Mouse (Mus musculus) forebrain, embryonic 16.5 days (tissue): ENCODE results near the gene Npffr2. TPM values are rescaled to one million over a fixed set of nuclear protein-coding genes. Genes with fewer than 3 reads are reported as not detected.
A peak's percentile ranks its signal among the peaks of the same experiment; 100 is the strongest.

Experiments
- ATAC-seq: fragments of 200-750 bp; cut with Nextera tagmentation; 2 replicates; pipeline ENCODE4 v1.8.0; 2017; ENCODE audit warnings: mild to moderate bottlenecking, moderate library complexity
- H3K27ac ChIP-seq: fragments of 300-500 bp; sonication (generic); 2 replicates; pipeline ENCODE4 v1.5.1; 2014; ENCODE audit warnings: low read length, control low read depth
- H3K27me3 ChIP-seq: fragments of 300-500 bp; sonication (generic); replicated peaks from 2 replicates; pipeline ENCODE4 v1.6.1; 2014; ENCODE audit warnings: low read length; ENCODE audit not compliant: control insufficient read depth, insufficient read depth
- H3K36me3 ChIP-seq: fragments of 300-500 bp; sonication (generic); 2 replicates; pipeline ENCODE4 v1.6.1; 2014; ENCODE audit not compliant: control insufficient read depth, insufficient read depth
- H3K4me1 ChIP-seq: fragments of 300-500 bp; sonication (generic); replicated peaks from 2 replicates; pipeline ENCODE4 v1.6.1; 2014; ENCODE audit warnings: low read length; ENCODE audit not compliant: control insufficient read depth, insufficient read depth
- H3K4me2 ChIP-seq: fragments of 300-500 bp; sonication (generic); 2 replicates; pipeline ENCODE4 v1.6.1; 2014; ENCODE audit warnings: mild to moderate bottlenecking, low read length, control low read depth
- H3K4me3 ChIP-seq: fragments of 300-500 bp; sonication (generic); replicated peaks from 2 replicates; pipeline ENCODE4 v1.5.1; 2014; ENCODE audit warnings: mild to moderate bottlenecking, low read length, control low read depth
- H3K9ac ChIP-seq: fragments of 300-500 bp; sonication (generic); replicated peaks from 2 replicates; pipeline ENCODE4 v1.6.1; 2014; ENCODE audit warnings: low read depth, low read length, control low read depth
- H3K9me3 ChIP-seq: fragments of 300-500 bp; sonication (generic); 2 replicates; pipeline ENCODE4 v1.6.1; 2016; ENCODE audit warnings: low read length; ENCODE audit not compliant: control insufficient read depth
- WGBS: fragments of 180-500 bp; shearing (Covaris S2); extraction: QIAGEN DNeasy Blood & Tissue Kit; methylation state at CpG from one replicate; pipeline ENCODE4 v1.1.7; 2014; 5-methylcytosine and 5-hydroxymethylcytosine counted together
- polyA plus RNA-seq: library from polyadenylated mRNA; unstranded; fragments of >200 nt; fragmentation: Nextera tagmentation; extraction: Ambion mirVana; gene quantifications from 2 replicates; pipeline ENCODE4 v1.2.1, GENCODE M21; 2015

The Npffr2 gene
- not detected in 2 replicates for polyA plus RNA-seq

DNA sequence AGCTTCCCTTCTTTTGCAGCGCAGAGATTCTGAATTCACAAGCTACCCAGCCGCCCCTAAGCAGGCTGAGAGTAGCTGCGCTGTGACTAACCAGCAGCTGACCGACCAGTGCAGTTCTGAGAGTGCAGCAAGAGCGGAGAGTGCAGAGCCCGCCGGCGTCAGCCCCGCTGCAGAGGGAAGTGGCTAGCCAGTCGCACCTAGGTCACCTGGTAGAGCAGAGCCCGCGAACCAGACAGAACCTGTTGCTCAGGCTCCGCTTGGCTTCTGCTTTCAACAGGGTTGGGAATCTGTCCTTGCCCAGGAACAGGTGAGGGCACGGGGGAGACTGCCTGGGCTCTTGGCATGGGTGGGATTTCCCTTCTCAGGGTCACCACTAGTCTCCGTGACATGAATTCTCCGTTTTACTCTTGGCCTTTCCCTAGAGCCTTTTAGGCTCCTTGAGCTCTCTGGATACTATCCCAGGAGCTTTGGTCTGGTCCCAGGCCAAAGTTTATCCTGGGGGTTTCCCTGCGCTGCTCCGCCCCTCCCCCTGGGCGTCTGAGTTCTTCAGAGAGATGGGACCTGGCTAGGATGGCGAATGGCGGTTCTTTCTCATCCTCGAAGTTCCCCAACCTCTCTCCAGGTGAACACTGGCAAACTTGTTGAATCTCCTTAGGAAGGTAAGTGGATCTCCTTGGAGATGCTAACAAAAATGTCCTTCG is at the start of gene Npffr2:
Gene Npffr2, plus strand, starts transcription at position 552 of the 701 bp plus-strand sequence.
- peak; percentile 94 for ATAC-seq
- Histone ChIP-seq H3K36me3 (no peaks in the 10 kb centered on the region), H3K4me2 (peak within 1 kb of the TSS; percentile 78), H3K27ac (no peak within 1 kb of the TSS), H3K4me3 (peak within 1 kb of the TSS; percentile 42), H3K9ac (peak within 1 kb of the TSS; percentile 47), H3K4me1 (peaks cover 12% of the 10 kb centered on the region), H3K9me3 (no peaks in the 10 kb centered on the region), H3K27me3 (no peaks in the 10 kb centered on the region)
- WGBS = 4% methylated on average over 23 of the region's 23 CpGs

DNA sequence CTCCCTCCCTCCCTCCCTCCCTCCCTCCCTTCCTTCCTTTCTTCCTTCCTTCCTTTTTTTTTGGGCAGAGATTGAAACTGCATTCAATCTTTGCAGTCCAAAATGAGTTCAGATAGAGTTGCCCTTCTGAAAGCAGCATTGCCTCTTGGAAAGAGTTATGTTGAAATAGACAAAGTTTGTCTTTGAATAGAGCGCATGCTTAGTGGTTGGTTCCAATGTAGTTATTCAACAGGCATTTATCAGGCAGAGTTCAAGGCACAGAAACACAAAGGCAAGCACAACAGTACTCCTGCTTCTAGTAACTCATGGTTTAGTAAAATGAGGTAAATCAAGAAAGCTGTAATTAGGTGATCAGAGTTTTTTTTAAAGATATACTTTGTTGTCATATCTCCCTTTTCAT is 34.7 kb upstream of the Npffr2 start:
- WGBS = 86% methylated on average over 1 of the region's 1 CpGs

DNA sequence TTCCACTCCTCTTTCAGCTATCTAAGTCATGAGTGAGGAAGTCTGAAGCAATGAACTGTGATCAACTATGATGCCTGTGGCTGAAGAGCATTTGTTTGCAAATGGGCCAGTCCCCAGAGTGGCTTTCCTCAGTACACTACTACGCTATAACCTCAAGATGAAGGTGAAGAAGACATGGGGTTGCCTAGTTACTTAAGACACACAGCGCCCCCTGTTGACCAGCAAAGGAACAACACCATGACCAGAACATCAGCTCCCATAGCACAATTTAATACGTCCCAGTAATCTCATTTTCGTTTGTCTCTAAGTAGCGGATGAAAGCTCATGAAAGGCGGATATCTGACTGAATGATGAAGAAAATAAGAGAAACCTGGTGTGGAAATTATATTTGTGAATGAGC is 27.0 kb upstream of the Npffr2 start:
- WGBS = 60% methylated on average over 6 of the region's 6 CpGs
- ATAC-seq = no peak
- H3K4me2 ChIP-seq = no peak overlapping the region

More for the DNA sequence above, 34.7 kb upstream of the Npffr2 start:
- H3K27ac ChIP-seq = no peak overlapping the region
- H3K27me3 ChIP-seq = no peaks in the 10 kb centered on the region
- no peaks in the 10 kb centered on the region for H3K9me3 ChIP-seq
- H3K4me1 ChIP-seq = no peaks in the 10 kb centered on the region
- H3K36me3 ChIP-seq = no peaks in the 10 kb centered on the region
- ATAC-seq = no peak
- H3K9ac ChIP-seq = no peak overlapping the region
- no peak overlapping the region for H3K4me3 ChIP-seq
- H3K4me2 ChIP-seq = no peak overlapping the region

DNA sequence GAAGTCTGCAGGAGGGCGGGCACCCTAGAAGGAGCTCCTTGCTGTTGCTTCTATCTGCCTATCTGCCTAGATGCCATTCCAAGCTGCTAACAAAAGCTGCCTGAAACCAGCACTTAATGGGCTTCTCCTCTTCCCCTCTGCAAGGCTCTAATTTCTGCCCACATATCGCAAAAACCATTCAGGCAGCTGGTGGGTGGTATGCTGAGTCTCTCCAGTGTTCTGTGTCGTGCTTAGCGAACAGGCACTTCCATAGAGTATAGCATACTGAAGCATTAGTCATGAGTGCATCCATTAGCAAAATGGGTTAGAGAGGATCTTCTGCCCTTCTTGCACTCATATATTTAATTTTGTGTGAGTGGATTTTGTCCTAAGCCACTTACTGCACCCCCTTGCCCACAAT is 8.6 kb upstream of the Npffr2 start:
- no peak overlapping the region for H3K27ac ChIP-seq
- no peaks in the 10 kb centered on the region for H3K27me3 ChIP-seq
- no peak overlapping the region for H3K9ac ChIP-seq
- H3K4me3 ChIP-seq = no peak overlapping the region
- H3K9me3 ChIP-seq = no peaks in the 10 kb centered on the region
- no peak for ATAC-seq
- WGBS = 80% methylated on average over 4 of the region's 4 CpGs
- no peaks in the 10 kb centered on the region for H3K4me1 ChIP-seq
- H3K36me3 ChIP-seq = no peaks in the 10 kb centered on the region
- H3K4me2 ChIP-seq = no peak overlapping the region

More for the DNA sequence above, 27.0 kb upstream of the Npffr2 start:
- H3K27me3 ChIP-seq = no peaks in the 10 kb centered on the region
- H3K4me1 ChIP-seq = no peaks in the 10 kb centered on the region
- H3K9ac ChIP-seq = no peak overlapping the region
- H3K4me3 ChIP-seq = no peak overlapping the region
- H3K27ac ChIP-seq = no peak overlapping the region
- no peaks in the 10 kb centered on the region for H3K9me3 ChIP-seq
- no peaks in the 10 kb centered on the region for H3K36me3 ChIP-seq

- Histone ChIP-seq H3K4me3 (peak overlapping the region; percentile 42), H3K27me3 (no peaks in the 10 kb centered on the region), H3K4me1 (peaks cover 12% of the 10 kb centered on the region), H3K36me3 (no peaks in the 10 kb centered on the region), H3K9ac (peak overlapping the region; percentile 47), H3K4me2 (peak overlapping the region; percentile 78), H3K27ac (no peak overlapping the region), H3K9me3 (no peaks in the 10 kb centered on the region)
- peak; percentile 78 for ATAC-seq
- WGBS = 2% methylated on average over 14 of the region's 14 CpGs
These were observed 949 bp upstream of the Npffr2 start for GRCm38 (mm10) chr5:89526181-89526778.

- H3K27ac ChIP-seq = no peak overlapping the region
- H3K9me3 ChIP-seq = no peaks in the 10 kb centered on the region
- H3K4me1 ChIP-seq = peaks cover 12% of the 10 kb centered on the region
- no peak for ATAC-seq
- no peak overlapping the region for H3K4me3 ChIP-seq
- no peak overlapping the region for H3K9ac ChIP-seq
- 43% methylated on average over 4 of the region's 4 CpGs for WGBS
- no peaks in the 10 kb centered on the region for H3K27me3 ChIP-seq
- H3K36me3 ChIP-seq = no peaks in the 10 kb centered on the region
- H3K4me2 ChIP-seq = no peak overlapping the region
These were observed 1.7 kb downstream of the Npffr2 start for GRCm38 (mm10) chr5:89528951-89529350.

- Histone ChIP-seq H3K4me3 (no peak overlapping the region), H3K9ac (no peak overlapping the region), H3K36me3 (no peaks in the 10 kb centered on the region), H3K27ac (no peak overlapping the region), H3K27me3 (no peaks in the 10 kb centered on the region), H3K4me2 (no peak overlapping the region), H3K4me1 (peaks cover 12% of the 10 kb centered on the region), H3K9me3 (no peaks in the 10 kb centered on the region)
- ATAC-seq = no peak
- 50% methylated on average over 2 of the region's 2 CpGs for WGBS
These were observed 2.2 kb downstream of the Npffr2 start for GRCm38 (mm10) chr5:89529391-89529790.

DNA sequence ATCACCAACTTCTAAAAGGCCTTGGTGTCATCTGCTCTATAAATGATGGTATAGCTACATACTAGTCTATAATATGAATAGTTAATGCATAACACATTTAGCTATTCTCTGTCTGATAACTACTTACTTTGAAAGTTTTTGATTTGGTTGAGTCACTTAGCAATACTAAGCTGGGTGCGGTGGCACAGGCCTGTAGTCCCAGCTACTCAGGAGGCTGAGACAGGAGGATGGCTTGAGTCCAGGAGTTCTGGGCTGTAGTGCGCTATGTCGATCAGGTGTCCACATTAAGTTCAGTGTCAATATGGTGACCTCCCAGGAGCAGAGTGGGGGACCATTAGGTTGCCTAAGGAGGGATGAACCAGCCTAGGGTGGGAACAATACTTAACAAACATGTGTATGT is 8.8 kb downstream of the Npffr2 start:
- Histone ChIP-seq H3K4me1 (no peaks in the 10 kb centered on the region), H3K9me3 (no peaks in the 10 kb centered on the region), H3K27ac (no peak overlapping the region), H3K36me3 (no peaks in the 10 kb centered on the region), H3K4me2 (no peak overlapping the region), H3K9ac (no peak overlapping the region), H3K27me3 (no peaks in the 10 kb centered on the region), H3K4me3 (no peak overlapping the region)
- no peak for ATAC-seq
- 97% methylated on average over 3 of the region's 3 CpGs for WGBS

DNA sequence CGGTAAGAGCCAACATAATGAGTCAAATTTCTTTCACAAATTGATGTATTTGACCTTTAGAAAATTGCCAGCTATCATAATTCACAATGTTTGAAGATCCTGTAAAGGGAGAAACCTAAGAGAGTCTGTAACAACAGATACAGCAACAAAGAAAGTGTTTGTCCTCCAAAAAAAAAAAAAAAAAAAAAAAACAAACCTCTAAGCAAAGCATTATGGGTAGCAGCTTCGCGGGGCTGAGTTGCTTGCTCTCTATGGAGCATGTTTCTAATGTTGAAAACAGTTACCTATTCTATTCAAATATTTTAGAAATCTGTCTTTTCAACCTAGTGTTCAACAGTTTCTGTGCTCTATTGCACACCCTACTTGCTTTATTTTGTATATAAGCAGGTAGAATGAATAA is 15.2 kb downstream of the Npffr2 start:
- H3K4me2 ChIP-seq = no peak overlapping the region
- no peak overlapping the region for H3K4me3 ChIP-seq
- H3K27me3 ChIP-seq = no peaks in the 10 kb centered on the region
- no peak overlapping the region for H3K9ac ChIP-seq
- WGBS = 90% methylated on average over 3 of the region's 3 CpGs
- H3K27ac ChIP-seq = no peak overlapping the region
- no peaks in the 10 kb centered on the region for H3K9me3 ChIP-seq
- H3K4me1 ChIP-seq = no peaks in the 10 kb centered on the region
- H3K36me3 ChIP-seq = no peaks in the 10 kb centered on the region
- no peak for ATAC-seq
